Mouse (Mus musculus): ENCODE data around the gene Selplg. TPM values are rescaled to one million over a fixed set of nuclear protein-coding genes. Genes with fewer than 3 reads are reported as not detected.
A peak's percentile ranks its signal among the peaks of the same experiment; 100 is the strongest.
"Not testable (repeated sequence)": the region's sequence is repeated elsewhere in the genome, so short reads cannot be mapped to it uniquely, and the experiment has no call there.

The Selplg gene
- total and polyA plus RNA-seq, 2 experiments from 2014 or later, result 1.9 to 3.1 TPM

GRCm38 (mm10) chr5:113815041-113815389, 17.4 kb downstream of the Selplg start:
- H3K36me3 ChIP-seq (ENCODE audit: insufficient read depth, low read length), result no peaks in the 10 kb centered on the region
- TF ChIP-seq CTCF (IDR thresholded peaks at IDR 0.05), result no peak
- DNase-seq (ENCODE audit: low spot score) (no peak), ATAC-seq (ENCODE audit: low FRiP score) (no peak)
- peaks cover 8% of the 10 kb centered on the region for H3K4me1 ChIP-seq (ENCODE audit: insufficient read depth, low read length)
- H3K4me3 ChIP-seq (ENCODE audit: low read depth, low read length), result no peak overlapping the region
- H3K27ac ChIP-seq (ENCODE audit: low read depth, low read length), result no peak overlapping the region
- H3K9ac ChIP-seq (replicated peaks; ENCODE audit: low read length, poor library complexity, severe bottlenecking), result no peak overlapping the region
- WGBS, result 58% methylated on average over 11 of the region's 11 CpGs
- 0 out of 2 replicates have a peak, but pooled peaks cover 5% of the 10 kb centered on the region for H3K27me3 ChIP-seq (ENCODE audit: insufficient read depth, low read length)
- no peaks in the 10 kb centered on the region for H3K9me3 ChIP-seq (ENCODE audit: low read length)
- H3K4me2 ChIP-seq (ENCODE audit: low read depth, low read length, poor library complexity, severe bottlenecking), result no peak overlapping the region

GRCm38 (mm10) chr5:113814111-113815040, 18.1 kb downstream of the Selplg start:
- ATAC-seq (ENCODE audit: low FRiP score), result no peak
- H3K27ac ChIP-seq (ENCODE audit: low read depth, low read length), result no peak overlapping the region
- 0 out of 2 replicates have a peak, but pooled peaks cover 5% of the 10 kb centered on the region for H3K27me3 ChIP-seq (ENCODE audit: insufficient read depth, low read length)
- WGBS, result 39% methylated on average over 27 of the region's 27 CpGs
- peaks cover 8% of the 10 kb centered on the region for H3K4me1 ChIP-seq (ENCODE audit: insufficient read depth, low read length)
- no peak for TF ChIP-seq CTCF (IDR thresholded peaks at IDR 0.05)
- DNase-seq (ENCODE audit: low spot score), result no peak
- no peak overlapping the region for H3K9ac ChIP-seq (replicated peaks; ENCODE audit: low read length, poor library complexity, severe bottlenecking)
- H3K36me3 ChIP-seq (ENCODE audit: insufficient read depth, low read length), result no peaks in the 10 kb centered on the region
- no peak overlapping the region for H3K4me3 ChIP-seq (ENCODE audit: low read depth, low read length)
- H3K4me2 ChIP-seq (ENCODE audit: low read depth, low read length, poor library complexity, severe bottlenecking), result no peak overlapping the region
- H3K9me3 ChIP-seq (ENCODE audit: low read length), result no peaks in the 10 kb centered on the region

- ATAC-seq (ENCODE audit: low FRiP score), result no peak
- peaks cover 6% of the 10 kb centered on the region for H3K4me1 ChIP-seq (ENCODE audit: insufficient read depth, low read length)
- TF ChIP-seq CTCF (IDR thresholded peaks at IDR 0.05), result peak; percentile 22; the same call in 1 of the 2 replicates
- WGBS, result 27% methylated on average over 9 of the region's 9 CpGs
- H3K36me3 ChIP-seq (ENCODE audit: insufficient read depth, low read length), result no peaks in the 10 kb centered on the region
- 0 out of 2 replicates have a peak, but pooled peaks cover 5% of the 10 kb centered on the region for H3K27me3 ChIP-seq (ENCODE audit: insufficient read depth, low read length)
- no peak overlapping the region for H3K4me3 ChIP-seq (ENCODE audit: low read depth, low read length)
- H3K9ac ChIP-seq (replicated peaks; ENCODE audit: low read length, poor library complexity, severe bottlenecking), result no peak overlapping the region
- H3K27ac ChIP-seq (ENCODE audit: low read depth, low read length), result no peak overlapping the region
- H3K4me2 ChIP-seq (ENCODE audit: low read depth, low read length, poor library complexity, severe bottlenecking), result no peak overlapping the region
- DNase-seq (ENCODE audit: low spot score), result no peak
- H3K9me3 ChIP-seq (ENCODE audit: low read length), result no peaks in the 10 kb centered on the region
Measured at GRCm38 (mm10) chr5:113813608-113814007, 18.8 kb downstream of the Selplg start.

GRCm38 (mm10) chr5:113812638-113813037, 19.8 kb downstream of the Selplg start:
- Histone ChIP-seq H3K4me1 (ENCODE audit: insufficient read depth, low read length) (no peaks in the 10 kb centered on the region), H3K9ac (replicated peaks; ENCODE audit: low read length, poor library complexity, severe bottlenecking) (no peak overlapping the region), H3K9me3 (ENCODE audit: low read length) (no peaks in the 10 kb centered on the region), H3K27ac (ENCODE audit: low read depth, low read length) (no peak overlapping the region), H3K4me2 (ENCODE audit: low read depth, low read length, poor library complexity, severe bottlenecking) (no peak overlapping the region), H3K36me3 (ENCODE audit: insufficient read depth, low read length) (no peaks in the 10 kb centered on the region), H3K27me3 (ENCODE audit: insufficient read depth, low read length) (0 out of 2 replicates have a peak, but pooled peaks cover 5% of the 10 kb centered on the region), H3K4me3 (ENCODE audit: low read depth, low read length) (no peak overlapping the region)
- 96% methylated on average over 2 of the region's 2 CpGs for WGBS
- DNase-seq (ENCODE audit: low spot score), result no peak
- ATAC-seq (ENCODE audit: low FRiP score), result no peak
- TF ChIP-seq CTCF (IDR thresholded peaks at IDR 0.05), result no peak

GRCm38 (mm10) chr5:113811824-113812420, 20.5 kb downstream of the Selplg start:
- H3K4me1 ChIP-seq (ENCODE audit: insufficient read depth, low read length); H3K27me3 ChIP-seq (ENCODE audit: insufficient read depth, low read length); H3K4me2 ChIP-seq (ENCODE audit: low read depth, low read length, poor library complexity, severe bottlenecking); H3K4me3 ChIP-seq (ENCODE audit: low read depth, low read length); H3K9ac ChIP-seq (replicated peaks; ENCODE audit: low read length, poor library complexity, severe bottlenecking); H3K27ac ChIP-seq (ENCODE audit: low read depth, low read length); H3K36me3 ChIP-seq (ENCODE audit: insufficient read depth, low read length); H3K9me3 ChIP-seq (ENCODE audit: low read length); ATAC-seq (ENCODE audit: low FRiP score); DNase-seq (ENCODE audit: low spot score): not testable (repeated sequence)
- TF ChIP-seq CTCF (IDR thresholded peaks at IDR 0.05), result peak; percentile 47
- WGBS, result 23% methylated on average over 11 of the region's 12 CpGs

- no peak for TF ChIP-seq CTCF (IDR thresholded peaks at IDR 0.05)
- 91% methylated on average over 4 of the region's 4 CpGs for WGBS
- ATAC-seq (ENCODE audit: low FRiP score), result no peak
Measured at GRCm38 (mm10) chr5:113810111-113810510, 22.3 kb downstream of the Selplg start.

More at GRCm38 (mm10) chr5:113810111-113810510, 22.3 kb downstream of the Selplg start:
- Histone ChIP-seq H3K4me2 (ENCODE audit: low read depth, low read length, poor library complexity, severe bottlenecking) (no peak overlapping the region), H3K9me3 (ENCODE audit: low read length) (no peaks in the 10 kb centered on the region), H3K27me3 (ENCODE audit: insufficient read depth, low read length) (0 out of 2 replicates have a peak, but pooled peaks cover 5% of the 10 kb centered on the region), H3K4me3 (ENCODE audit: low read depth, low read length) (no peak overlapping the region), H3K27ac (ENCODE audit: low read depth, low read length) (no peak overlapping the region), H3K36me3 (ENCODE audit: insufficient read depth, low read length) (no peaks in the 10 kb centered on the region), H3K4me1 (ENCODE audit: insufficient read depth, low read length) (no peaks in the 10 kb centered on the region), H3K9ac (replicated peaks; ENCODE audit: low read length, poor library complexity, severe bottlenecking) (no peak overlapping the region)
- DNase-seq (ENCODE audit: low spot score), result no peak
